Mouse (Mus musculus): ENCODE measurements at regions not wholly inside any gene's neighbourhood (a gene's known extent, or its start where the extent isn't known, plus 50 kb on each side); places are given as distances from the start of the nearest gene placed in this dataset.

DNA sequence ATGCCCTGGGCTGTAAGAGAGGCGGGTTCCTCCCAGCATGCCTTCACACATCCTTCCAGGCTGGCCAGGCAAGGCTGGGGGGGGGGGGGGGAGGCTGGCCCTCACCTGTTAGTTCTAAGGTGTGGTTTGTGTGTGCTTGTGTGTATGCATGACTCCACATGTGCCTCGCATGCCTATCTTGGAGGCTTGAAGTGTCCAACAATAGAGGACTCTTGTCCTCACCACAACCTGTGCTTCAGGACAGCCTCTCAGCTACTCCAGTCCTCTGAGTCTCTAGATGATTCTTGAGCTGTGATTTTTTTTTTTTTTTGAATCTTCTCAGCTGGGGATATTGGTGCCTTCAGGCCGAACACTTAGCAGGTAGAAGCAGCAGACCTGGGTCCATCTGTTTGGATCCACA lies 50.2 kb upstream of the Lrpap1 start:
- no peak for TF ChIP-seq CTCF (IDR thresholded peaks at IDR 0.05; ENCODE audit: low read depth)
- TF ChIP-seq EP300 (IDR thresholded peaks at IDR 0.05; ENCODE audit: low read depth) = no peak
